Mouse (Mus musculus): ENCODE data around the gene Ttc7b.

DNA sequence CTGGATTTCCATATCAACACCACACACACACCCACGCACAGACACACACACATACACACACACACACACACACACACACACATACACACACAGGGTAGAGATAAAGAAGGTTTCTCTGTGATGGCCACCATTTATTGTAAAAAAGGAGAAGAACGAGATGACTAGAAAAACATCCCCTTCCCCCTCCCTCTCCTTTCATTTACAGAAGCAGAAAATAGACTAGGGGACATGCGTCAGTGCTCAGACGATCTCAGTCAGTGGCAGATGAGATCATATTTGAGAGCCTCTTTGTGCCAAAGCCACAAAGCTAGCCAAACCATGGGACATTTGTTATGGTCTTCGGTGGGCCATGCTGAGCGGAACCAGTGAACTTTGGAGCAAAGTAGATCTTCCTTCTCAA, 75.4 kb downstream of the Ttc7b start:
- no peak for TF ChIP-seq CTCF (IDR thresholded peaks at IDR 0.05; ENCODE audit: low read depth, low read length)
- no peak for TF ChIP-seq POLR2A (IDR thresholded peaks at IDR 0.05; ENCODE audit: extremely low read depth, insufficient read depth, low read length)
